Mouse (Mus musculus): Measurements from ENCODE around the gene Amph. TPM values are rescaled to one million over a fixed set of nuclear protein-coding genes. Genes with fewer than 3 reads are reported as not detected.

The Amph gene
- polyA plus RNA-seq, 1 experiment = not detected

GRCm38 (mm10) chr13:19147468-19147867 lies 199.5 kb downstream of the Amph start:
- no peaks in the 10 kb centered on the region for H3K79me2 ChIP-seq (ENCODE audit: control insufficient read depth, insufficient read depth)
- H3K36me3 ChIP-seq (ENCODE audit: control insufficient read depth, insufficient read depth) = no peaks in the 10 kb centered on the region
- no peaks in the 10 kb centered on the region for H3K79me3 ChIP-seq (ENCODE audit: low read depth)
- no peak overlapping the region for H3K4me3 ChIP-seq (ENCODE audit: insufficient read depth, poor library complexity, severe bottlenecking)
- no peak for TF ChIP-seq MYOD1 (IDR thresholded peaks at IDR 0.05; ENCODE audit: control insufficient read depth, insufficient read length, low read depth)
- no peak for TF ChIP-seq CTCF (IDR thresholded peaks at IDR 0.05; ENCODE audit: control insufficient read depth, insufficient read depth, insufficient read length)
- no peak for TF ChIP-seq MYOG (IDR thresholded peaks at IDR 0.05; ENCODE audit: control insufficient read depth, extremely low read depth, insufficient read length)
- H3K27me3 ChIP-seq (ENCODE audit: control insufficient read depth, insufficient read depth, insufficient read length) = no peaks in the 10 kb centered on the region
- no peak overlapping the region for H3ac ChIP-seq (ENCODE audit: control insufficient read depth, insufficient read length, low read depth)

GRCm38 (mm10) chr13:19149574-19149973 lies 201.6 kb downstream of the Amph start:
- Histone ChIP-seq H3K79me2 (ENCODE audit: control insufficient read depth, insufficient read depth) (no peaks in the 10 kb centered on the region), H3K4me3 (ENCODE audit: insufficient read depth, poor library complexity, severe bottlenecking) (no peak overlapping the region), H3K79me3 (ENCODE audit: low read depth) (no peaks in the 10 kb centered on the region), H3K36me3 (ENCODE audit: control insufficient read depth, insufficient read depth) (no peaks in the 10 kb centered on the region), H3K27me3 (ENCODE audit: control insufficient read depth, insufficient read depth, insufficient read length) (no peaks in the 10 kb centered on the region), H3ac (ENCODE audit: control insufficient read depth, insufficient read length, low read depth) (no peak overlapping the region)
- TF ChIP-seq MYOG (IDR thresholded peaks at IDR 0.05; ENCODE audit: control insufficient read depth, extremely low read depth, insufficient read length) = no peak
- no peak for TF ChIP-seq USF1 (IDR thresholded peaks at IDR 0.05; ENCODE audit: low read depth)
- no peak for TF ChIP-seq MAX (IDR thresholded peaks at IDR 0.05)
- no peak for TF ChIP-seq CTCF (IDR thresholded peaks at IDR 0.05; ENCODE audit: control insufficient read depth, insufficient read depth, insufficient read length)
- no peak for TF ChIP-seq FOSL1 (IDR thresholded peaks at IDR 0.05; ENCODE audit: insufficient read depth, low read length, poor library complexity, severe bottlenecking)
- TF ChIP-seq MYOD1 (IDR thresholded peaks at IDR 0.05; ENCODE audit: control insufficient read depth, insufficient read length, low read depth) = no peak
- TF ChIP-seq CEBPB (IDR thresholded peaks at IDR 0.05; ENCODE audit: low read depth) = no peak

GRCm38 (mm10) chr13:19150438-19151301 lies 202.7 kb downstream of the Amph start:
- Histone ChIP-seq H3K36me3 (ENCODE audit: control insufficient read depth, insufficient read depth) (no peaks in the 10 kb centered on the region), H3ac (ENCODE audit: control insufficient read depth, insufficient read length, low read depth) (no peak overlapping the region), H3K4me3 (ENCODE audit: insufficient read depth, poor library complexity, severe bottlenecking) (no peak overlapping the region), H3K79me3 (ENCODE audit: low read depth) (no peaks in the 10 kb centered on the region), H3K79me2 (ENCODE audit: control insufficient read depth, insufficient read depth) (no peaks in the 10 kb centered on the region), H3K27me3 (ENCODE audit: control insufficient read depth, insufficient read depth, insufficient read length) (no peaks in the 10 kb centered on the region)
- no peak for TF ChIP-seq FOSL1 (IDR thresholded peaks at IDR 0.05; ENCODE audit: insufficient read depth, low read length, poor library complexity, severe bottlenecking)
- no peak for TF ChIP-seq USF1 (IDR thresholded peaks at IDR 0.05; ENCODE audit: low read depth)
- no peak for TF ChIP-seq MYOG (IDR thresholded peaks at IDR 0.05; ENCODE audit: control insufficient read depth, extremely low read depth, insufficient read length)
- TF ChIP-seq CEBPB (IDR thresholded peaks at IDR 0.05; ENCODE audit: low read depth) = no peak

- TF ChIP-seq CTCF (IDR thresholded peaks at IDR 0.05; ENCODE audit: control insufficient read depth, insufficient read depth, insufficient read length) (no peak), USF1 (IDR thresholded peaks at IDR 0.05; ENCODE audit: low read depth) (no peak), FOSL1 (IDR thresholded peaks at IDR 0.05; ENCODE audit: insufficient read depth, low read length, poor library complexity, severe bottlenecking) (no peak), MYOG (IDR thresholded peaks at IDR 0.05; ENCODE audit: control insufficient read depth, extremely low read depth, insufficient read length) (no peak), CEBPB (IDR thresholded peaks at IDR 0.05; ENCODE audit: low read depth) (no peak), MAX (IDR thresholded peaks at IDR 0.05) (no peak), MYOD1 (IDR thresholded peaks at IDR 0.05; ENCODE audit: control insufficient read depth, insufficient read length, low read depth) (no peak)
- H3K27me3 ChIP-seq (ENCODE audit: control insufficient read depth, insufficient read depth, insufficient read length) = no peaks in the 10 kb centered on the region
- no peaks in the 10 kb centered on the region for H3K79me3 ChIP-seq (ENCODE audit: low read depth)
- no peaks in the 10 kb centered on the region for H3K79me2 ChIP-seq (ENCODE audit: control insufficient read depth, insufficient read depth)
- no peak overlapping the region for H3K4me3 ChIP-seq (ENCODE audit: insufficient read depth, poor library complexity, severe bottlenecking)
- no peak overlapping the region for H3ac ChIP-seq (ENCODE audit: control insufficient read depth, insufficient read length, low read depth)
- no peaks in the 10 kb centered on the region for H3K36me3 ChIP-seq (ENCODE audit: control insufficient read depth, insufficient read depth)
These were observed 204.1 kb downstream of the Amph start for GRCm38 (mm10) chr13:19152126-19152525.

GRCm38 (mm10) chr13:19158484-19158883 lies 210.5 kb downstream of the Amph start:
- no peak for TF ChIP-seq FOSL1 (IDR thresholded peaks at IDR 0.05; ENCODE audit: insufficient read depth, low read length, poor library complexity, severe bottlenecking)
- TF ChIP-seq MAX (IDR thresholded peaks at IDR 0.05) = no peak
- TF ChIP-seq CTCF (IDR thresholded peaks at IDR 0.05; ENCODE audit: control insufficient read depth, insufficient read depth, insufficient read length) = no peak
- no peak for TF ChIP-seq CEBPB (IDR thresholded peaks at IDR 0.05; ENCODE audit: low read depth)
- no peak for TF ChIP-seq MYOD1 (IDR thresholded peaks at IDR 0.05; ENCODE audit: control insufficient read depth, insufficient read length, low read depth)
- no peak for TF ChIP-seq USF1 (IDR thresholded peaks at IDR 0.05; ENCODE audit: low read depth)
- no peak for TF ChIP-seq MYOG (IDR thresholded peaks at IDR 0.05; ENCODE audit: control insufficient read depth, extremely low read depth, insufficient read length)
- Histone ChIP-seq H3K27me3 (ENCODE audit: control insufficient read depth, insufficient read depth, insufficient read length) (peaks cover 9% of the 10 kb centered on the region), H3ac (ENCODE audit: control insufficient read depth, insufficient read length, low read depth) (no peak overlapping the region), H3K4me3 (ENCODE audit: insufficient read depth, poor library complexity, severe bottlenecking) (no peak overlapping the region), H3K79me3 (ENCODE audit: low read depth) (no peaks in the 10 kb centered on the region), H3K36me3 (ENCODE audit: control insufficient read depth, insufficient read depth) (no peaks in the 10 kb centered on the region), H3K79me2 (ENCODE audit: control insufficient read depth, insufficient read depth) (no peaks in the 10 kb centered on the region)

- H3ac ChIP-seq (ENCODE audit: control insufficient read depth, insufficient read length, low read depth) = no peak overlapping the region
- H3K36me3 ChIP-seq (ENCODE audit: control insufficient read depth, insufficient read depth) = no peaks in the 10 kb centered on the region
- no peaks in the 10 kb centered on the region for H3K79me2 ChIP-seq (ENCODE audit: control insufficient read depth, insufficient read depth)
- H3K27me3 ChIP-seq (ENCODE audit: control insufficient read depth, insufficient read depth, insufficient read length) = peaks cover 9% of the 10 kb centered on the region
- TF ChIP-seq MYOD1 (IDR thresholded peaks at IDR 0.05; ENCODE audit: control insufficient read depth, insufficient read length, low read depth) = no peak
- no peak for TF ChIP-seq MAX (IDR thresholded peaks at IDR 0.05)
- no peak for TF ChIP-seq USF1 (IDR thresholded peaks at IDR 0.05; ENCODE audit: low read depth)
- TF ChIP-seq CTCF (IDR thresholded peaks at IDR 0.05; ENCODE audit: control insufficient read depth, insufficient read depth, insufficient read length) = no peak
- no peak for TF ChIP-seq FOSL1 (IDR thresholded peaks at IDR 0.05; ENCODE audit: insufficient read depth, low read length, poor library complexity, severe bottlenecking)
- no peak for TF ChIP-seq MYOG (IDR thresholded peaks at IDR 0.05; ENCODE audit: control insufficient read depth, extremely low read depth, insufficient read length)
- TF ChIP-seq CEBPB (IDR thresholded peaks at IDR 0.05; ENCODE audit: low read depth) = no peak
- H3K79me3 ChIP-seq (ENCODE audit: low read depth) = no peaks in the 10 kb centered on the region
- no peak overlapping the region for H3K4me3 ChIP-seq (ENCODE audit: insufficient read depth, poor library complexity, severe bottlenecking)
These were observed 212.6 kb downstream of the Amph start for GRCm38 (mm10) chr13:19160616-19161015.
